Mouse (Mus musculus): ENCODE measurements around the gene 2700097O09Rik. TPM values are rescaled to one million over a fixed set of nuclear protein-coding genes. Genes with fewer than 3 reads are reported as not detected.
A peak's percentile ranks its signal among the peaks of the same experiment; 100 is the strongest.
"Not testable (repeated sequence)": the region's sequence is repeated elsewhere in the genome, so short reads cannot be mapped to it uniquely, and the experiment has no call there.

2700097O09Rik gene
- polyA plus RNA-seq (2016; fragmentation: Nextera tagmentation; extraction: Ambion mirVana), result 45.4 and 46.4 TPM in 2 replicates

DNA sequence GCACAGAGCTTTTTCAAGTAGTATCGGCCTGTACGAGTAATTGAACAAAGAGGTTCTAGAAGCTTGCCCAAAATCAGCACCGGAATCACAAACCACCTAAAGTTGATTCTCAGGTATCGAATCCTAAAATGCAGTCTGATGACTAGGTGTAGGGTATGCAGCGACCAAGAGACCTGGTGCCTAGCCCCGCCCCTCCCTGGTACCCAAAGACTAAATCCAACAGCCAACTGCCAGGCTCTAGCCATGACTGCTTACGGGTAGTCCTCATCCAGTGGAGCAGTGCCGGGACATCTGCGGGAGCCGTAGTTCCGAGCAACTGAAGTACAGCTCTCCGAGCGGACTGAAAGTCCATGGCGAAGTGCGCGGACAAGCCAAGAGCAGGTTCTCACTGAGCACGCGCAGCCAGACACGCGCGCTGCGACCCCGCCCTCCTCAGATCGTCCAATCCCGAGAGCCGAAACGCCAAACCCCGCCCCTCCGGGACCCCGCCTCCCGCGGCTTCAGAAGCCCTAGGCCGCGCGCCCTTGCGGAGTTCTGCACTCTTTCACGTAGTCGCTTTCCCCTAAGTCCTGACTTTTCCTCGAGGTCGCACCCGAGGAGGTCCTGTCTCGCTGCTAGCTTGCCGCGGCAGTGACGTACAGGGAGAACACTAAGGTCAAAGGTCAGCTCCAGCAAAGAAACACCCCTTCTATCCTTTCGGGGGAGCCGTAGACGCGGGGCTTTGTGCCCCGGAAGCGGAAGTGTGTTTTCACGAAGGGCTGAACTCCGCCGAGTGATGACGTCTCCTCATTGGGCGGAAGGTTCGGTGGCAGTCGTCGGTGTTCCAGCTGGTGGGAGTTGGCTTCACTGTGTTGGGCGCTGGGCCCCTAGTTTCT, at the start of gene 2700097O09Rik, which contains the start of gene Srp54a:
Gene 2700097O09Rik (minus strand): TSS at position 385 of the 875 bp plus-strand sequence.
Gene Srp54a (plus strand): TSS at position 537 of the 875 bp plus-strand sequence.
- H3K4me1 ChIP-seq; H3K9me3 ChIP-seq (replicated peaks); H3K27me3 ChIP-seq (ENCODE audit: low read depth, poor library complexity, severe bottlenecking); H3K36me3 ChIP-seq: not testable (repeated sequence)
- H3K27ac ChIP-seq, result peak within 1 kb of the TSS; percentile 84
- WGBS, result under 1% methylated on average over 60 of the region's 60 CpGs
- H3K4me3 ChIP-seq, result peak within 1 kb of the TSS; percentile 67
- peak; percentile 97 for DNase-seq (ENCODE audit: low spot score)

DNA sequence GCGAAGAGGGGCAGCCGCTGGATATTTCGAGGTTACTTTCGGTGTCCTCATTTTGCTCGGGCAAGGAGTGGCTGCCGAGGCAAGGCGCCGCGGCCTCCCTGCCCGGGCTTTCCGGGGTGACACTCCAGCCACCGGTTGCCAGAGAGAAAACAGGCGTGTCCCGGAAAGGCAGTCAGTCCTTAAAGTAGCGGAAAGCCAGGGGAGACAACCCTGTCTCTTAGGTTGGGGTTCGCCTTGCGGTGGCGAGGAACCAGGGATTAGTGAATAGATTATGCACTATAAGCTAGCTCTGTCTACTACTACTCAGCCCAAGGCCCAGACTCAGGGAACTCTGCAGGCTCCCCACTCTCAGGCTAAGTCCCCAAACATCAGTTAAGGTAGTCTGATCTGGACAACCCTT, 44.8 kb upstream of the 2700097O09Rik start:
- not testable (repeated sequence) for H3K27me3 ChIP-seq (ENCODE audit: low read depth, poor library complexity, severe bottlenecking); H3K9me3 ChIP-seq (replicated peaks); H3K4me3 ChIP-seq; H3K4me1 ChIP-seq; DNase-seq (ENCODE audit: low spot score); H3K27ac ChIP-seq; H3K36me3 ChIP-seq
- no CpG with 5 or more reads among the region's 18 CpGs for WGBS

- H3K4me3 ChIP-seq; DNase-seq (ENCODE audit: low spot score); H3K27me3 ChIP-seq (ENCODE audit: low read depth, poor library complexity, severe bottlenecking); H3K9me3 ChIP-seq (replicated peaks); H3K27ac ChIP-seq; H3K4me1 ChIP-seq; H3K36me3 ChIP-seq: not testable (repeated sequence)
- no CpG with 5 or more reads among the region's 40 CpGs for WGBS
Measured at GRCm38 (mm10) chr12:55124242-55124641, 44.3 kb upstream of the 2700097O09Rik start, which contains the start of gene Fam177a. Fam177a (plus strand) TSS chr12:55124469.

- not testable (repeated sequence) for DNase-seq (ENCODE audit: low spot score); H3K4me1 ChIP-seq; H3K9me3 ChIP-seq (replicated peaks); H3K36me3 ChIP-seq; H3K27me3 ChIP-seq (ENCODE audit: low read depth, poor library complexity, severe bottlenecking); H3K4me3 ChIP-seq; H3K27ac ChIP-seq
- no CpG with 5 or more reads among the region's 7 CpGs for WGBS
Measured at GRCm38 (mm10) chr12:55112616-55113015, 32.7 kb upstream of the 2700097O09Rik start.

GRCm38 (mm10) chr12:55092127-55092526, 12.2 kb upstream of the 2700097O09Rik start:
- H3K4me3 ChIP-seq; H3K27me3 ChIP-seq (ENCODE audit: low read depth, poor library complexity, severe bottlenecking); H3K9me3 ChIP-seq (replicated peaks); H3K4me1 ChIP-seq; H3K36me3 ChIP-seq; DNase-seq (ENCODE audit: low spot score); H3K27ac ChIP-seq: not testable (repeated sequence)
- 93% methylated on average over 1 of the region's 7 CpGs for WGBS

- H3K9me3 ChIP-seq (replicated peaks); H3K27me3 ChIP-seq (ENCODE audit: low read depth, poor library complexity, severe bottlenecking); DNase-seq (ENCODE audit: low spot score); H3K4me1 ChIP-seq; H3K36me3 ChIP-seq: not testable (repeated sequence)
- H3K4me3 ChIP-seq, result peak overlapping the region; percentile 67
- H3K27ac ChIP-seq, result peak overlapping the region; percentile 84
- WGBS, result under 1% methylated on average over 25 of the region's 25 CpGs
Measured at GRCm38 (mm10) chr12:55080601-55080942, 662 bp upstream of the 2700097O09Rik start.

DNA sequence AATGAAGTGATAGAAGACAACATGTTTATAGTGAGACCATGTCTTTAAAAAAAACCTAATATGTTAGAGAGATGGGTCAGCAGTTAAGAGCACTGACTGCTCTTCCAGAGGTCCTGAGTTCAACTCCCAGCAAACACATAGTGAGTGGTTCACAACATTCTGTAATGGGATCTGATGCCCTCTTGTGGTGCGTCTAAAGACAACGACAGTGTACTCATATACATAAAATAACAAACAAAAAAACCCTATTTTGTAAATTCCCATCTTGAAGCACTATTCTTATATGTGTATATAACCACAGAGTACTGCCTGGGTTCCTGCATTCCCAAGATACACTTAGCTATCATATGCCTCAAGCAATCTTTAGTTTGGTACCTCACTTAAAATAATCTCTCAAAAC, 1.2 kb downstream of the 2700097O09Rik start:
- H3K27me3 ChIP-seq (ENCODE audit: low read depth, poor library complexity, severe bottlenecking); H3K4me3 ChIP-seq: not testable (repeated sequence)
- 59% methylated on average over 2 of the region's 2 CpGs for WGBS

DNA sequence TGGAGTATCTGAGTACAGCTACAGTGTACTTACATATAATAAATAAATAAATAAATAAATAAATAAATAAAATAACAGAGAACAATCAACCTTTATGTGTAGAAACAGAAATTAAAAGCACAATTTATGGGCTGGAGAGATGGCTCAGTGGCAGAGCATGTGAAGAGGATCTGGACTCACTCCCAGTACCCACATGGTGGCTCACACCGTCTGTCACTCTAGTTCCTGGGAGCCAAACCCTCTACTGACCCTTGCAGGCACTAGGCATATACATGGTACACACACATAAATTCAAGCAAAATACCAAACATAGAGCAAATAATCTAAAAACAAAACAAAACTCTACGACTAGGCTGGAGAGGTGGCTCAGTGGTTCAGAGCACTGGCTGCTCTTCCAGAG, 4.6 kb downstream of the 2700097O09Rik start:
- no peak for DNase-seq (ENCODE audit: low spot score)
- WGBS, result 96% methylated on average over 2 of the region's 2 CpGs
- Histone ChIP-seq H3K36me3 (peaks cover 3% of the 10 kb centered on the region), H3K4me3 (no peak overlapping the region), H3K9me3 (replicated peaks) (no peaks in the 10 kb centered on the region), H3K4me1 (0 out of 2 replicates have a peak, but pooled peaks cover 4% of the 10 kb centered on the region), H3K27me3 (ENCODE audit: low read depth, poor library complexity, severe bottlenecking) (no peaks in the 10 kb centered on the region), H3K27ac (no peak overlapping the region)

More for the DNA sequence above, 1.2 kb downstream of the 2700097O09Rik start:
- not testable (repeated sequence) for H3K36me3 ChIP-seq; DNase-seq (ENCODE audit: low spot score); H3K4me1 ChIP-seq; H3K9me3 ChIP-seq (replicated peaks); H3K27ac ChIP-seq

GRCm38 (mm10) chr12:55073686-55074085, 6.2 kb downstream of the 2700097O09Rik start:
- 93% methylated on average over 7 of the region's 7 CpGs for WGBS
- no peak overlapping the region for H3K4me3 ChIP-seq
- H3K4me1 ChIP-seq, result 0 out of 2 replicates have a peak, but pooled peaks cover 2% of the 10 kb centered on the region
- peaks cover 3% of the 10 kb centered on the region for H3K36me3 ChIP-seq
- no peaks in the 10 kb centered on the region for H3K9me3 ChIP-seq (replicated peaks)
- H3K27ac ChIP-seq, result no peak overlapping the region
- H3K27me3 ChIP-seq (ENCODE audit: low read depth, poor library complexity, severe bottlenecking), result no peaks in the 10 kb centered on the region
- DNase-seq (ENCODE audit: low spot score), result no peak

GRCm38 (mm10) chr12:55072495-55072894, 7.4 kb downstream of the 2700097O09Rik start:
- DNase-seq (ENCODE audit: low spot score), result no peak
- Histone ChIP-seq H3K27ac (no peak overlapping the region), H3K36me3 (peaks cover 7% of the 10 kb centered on the region), H3K27me3 (ENCODE audit: low read depth, poor library complexity, severe bottlenecking) (no peaks in the 10 kb centered on the region), H3K9me3 (replicated peaks) (no peaks in the 10 kb centered on the region), H3K4me1 (0 out of 2 replicates have a peak, but pooled peaks cover 2% of the 10 kb centered on the region), H3K4me3 (no peak overlapping the region)
- 55% methylated on average over 4 of the region's 4 CpGs for WGBS

DNA sequence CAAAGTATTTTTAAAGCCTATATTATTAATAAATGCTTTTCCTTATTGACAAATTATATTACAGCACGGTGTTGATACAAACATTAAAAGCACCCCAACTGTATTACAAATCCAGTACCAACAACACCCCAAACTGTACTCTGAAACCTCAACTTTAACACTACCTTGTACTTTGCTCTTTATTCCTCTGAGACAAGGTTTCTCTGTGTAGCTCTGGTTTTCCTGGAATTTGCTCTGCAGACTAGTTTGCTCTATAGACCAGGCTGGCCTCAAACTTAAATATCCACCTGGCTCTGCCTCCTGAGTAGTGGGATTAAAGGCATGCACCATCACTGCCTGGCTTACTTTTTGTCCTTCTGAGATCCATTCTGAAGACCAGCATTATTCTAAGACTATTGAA, 17.8 kb downstream of the 2700097O09Rik start:
- WGBS, result 96% methylated on average over 1 of the region's 1 CpGs
- Histone ChIP-seq H3K4me1 (no peaks in the 10 kb centered on the region), H3K27me3 (ENCODE audit: low read depth, poor library complexity, severe bottlenecking) (no peaks in the 10 kb centered on the region), H3K4me3 (no peak overlapping the region), H3K27ac (no peak overlapping the region), H3K9me3 (replicated peaks) (no peaks in the 10 kb centered on the region), H3K36me3 (peaks cover 28% of the 10 kb centered on the region)
- DNase-seq (ENCODE audit: low spot score), result no peak

- Histone ChIP-seq H3K36me3 (peaks cover 31% of the 10 kb centered on the region), H3K27ac (no peak overlapping the region), H3K4me3 (no peak overlapping the region), H3K27me3 (ENCODE audit: low read depth, poor library complexity, severe bottlenecking) (no peaks in the 10 kb centered on the region), H3K4me1 (no peaks in the 10 kb centered on the region), H3K9me3 (replicated peaks) (no peaks in the 10 kb centered on the region)
- 84% methylated on average over 10 of the region's 10 CpGs for WGBS
- DNase-seq (ENCODE audit: low spot score), result no peak
Measured at GRCm38 (mm10) chr12:55061006-55061405, 18.9 kb downstream of the 2700097O09Rik start.

DNA sequence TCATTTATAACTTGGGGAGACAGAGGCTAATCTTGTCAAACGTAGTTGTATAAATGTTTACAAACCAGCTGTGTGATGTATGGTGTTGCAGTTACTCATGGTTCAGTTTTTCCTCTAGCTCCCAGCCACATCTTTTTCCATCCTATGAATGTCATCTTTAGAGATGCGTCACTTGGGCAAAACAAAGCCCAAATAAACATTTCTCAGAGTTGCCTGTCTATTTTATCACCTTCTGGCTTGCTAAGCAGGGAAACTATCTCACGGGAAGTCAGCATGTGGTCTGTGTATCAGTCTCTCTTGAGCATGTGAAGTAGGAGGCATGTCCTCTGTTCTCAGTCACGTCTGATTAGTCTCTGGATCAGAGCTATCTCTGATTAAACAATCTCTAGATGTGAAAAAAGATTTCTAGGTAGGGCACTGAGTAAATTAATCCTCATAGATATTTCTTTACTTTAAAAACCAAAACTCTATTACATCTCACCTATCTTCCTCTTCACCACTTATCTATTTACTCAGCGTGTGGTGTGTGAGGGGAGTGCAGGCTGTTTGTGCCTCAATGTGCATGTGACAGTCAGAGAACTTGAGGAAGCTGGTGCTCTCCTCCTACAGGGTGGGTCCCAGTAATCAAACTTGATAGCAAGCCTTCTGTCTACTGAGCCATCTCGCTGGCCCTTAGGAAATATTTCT, 19.6 kb downstream of the 2700097O09Rik start:
- H3K27me3 ChIP-seq (ENCODE audit: low read depth, poor library complexity, severe bottlenecking), result no peaks in the 10 kb centered on the region

More for the DNA sequence above, 19.6 kb downstream of the 2700097O09Rik start:
- 88% methylated on average over 6 of the region's 6 CpGs for WGBS
- Histone ChIP-seq H3K4me1 (no peaks in the 10 kb centered on the region), H3K36me3 (peaks cover 31% of the 10 kb centered on the region), H3K4me3 (no peak overlapping the region), H3K27ac (no peak overlapping the region), H3K9me3 (replicated peaks) (no peaks in the 10 kb centered on the region)
- no peak for DNase-seq (ENCODE audit: low spot score)
